Mouse (Mus musculus) right cerebral cortex, postnatal 36 days (tissue): ENCODE results near the gene Cnr2.
A peak's percentile ranks its signal among the peaks of the same experiment; 100 is the strongest.

ENCODE experiments used
- DNase-seq, 2 experiments: peaks; one replicate each; pipeline ENCODE4 v3.0.0; 2022; ENCODE audit warnings: low spot score in 2 of 2, mixed read lengths in 1 of 2

Cnr2 gene

GRCm38 (mm10) chr4:135963457-135964193, 68.4 kb downstream of the Cnr2 start, which contains the start of gene Gale:
Gene Gale, plus strand, starts transcription at chr4:135963727.
- peak; percentile 89 to 92 for DNase-seq

GRCm38 (mm10) chr4:135964426-135964825, 69.2 kb downstream of the Cnr2 start:
- peak in 1 of 2 experiments; percentile 51 for DNase-seq

- no peak for DNase-seq
These were observed 69.9 kb downstream of the Cnr2 start for GRCm38 (mm10) chr4:135965113-135965512.

- no peak for DNase-seq
These were observed 71.1 kb downstream of the Cnr2 start for GRCm38 (mm10) chr4:135966283-135966682.

GRCm38 (mm10) chr4:135967086-135967760, 72.0 kb downstream of the Cnr2 start:
- DNase-seq: no peak

- DNase-seq: no peak
These were observed 73.2 kb downstream of the Cnr2 start for GRCm38 (mm10) chr4:135968271-135968869.

GRCm38 (mm10) chr4:135969070-135969750, 74.0 kb downstream of the Cnr2 start:
- DNase-seq: no peak
